Mouse (Mus musculus) embryonic facial prominence, embryonic 12.5 days (tissue): ENCODE data around the gene Lmcd1. TPM values are rescaled to one million over a fixed set of nuclear protein-coding genes. Genes with fewer than 3 reads are reported as not detected.
A peak's percentile ranks its signal among the peaks of the same experiment; 100 is the strongest.

ENCODE experiments used
- ATAC-seq: fragments of 200-750 bp; cut with Nextera tagmentation; 2 replicates; pipeline ENCODE4 v1.8.0; 2017; ENCODE audit not compliant: insufficient number of reproducible peaks, insufficient read depth, low FRiP score, low TSS enrichment
- H3K27ac ChIP-seq: fragments of 300-500 bp; sonication (generic); 2 replicates; pipeline ENCODE4 v1.5.1; 2016; ENCODE audit warnings: mild to moderate bottlenecking
- H3K27me3 ChIP-seq: fragments of 300-500 bp; sonication (generic); 2 replicates; pipeline ENCODE4 v1.6.1; 2016; ENCODE audit warnings: mild to moderate bottlenecking, moderate library complexity
- H3K36me3 ChIP-seq: fragments of 300-500 bp; sonication (generic); 2 replicates; pipeline ENCODE4 v1.6.1; 2016; ENCODE audit warnings: mild to moderate bottlenecking
- H3K4me1 ChIP-seq: fragments of 300-500 bp; sonication (generic); 2 replicates; pipeline ENCODE4 v1.6.1; 2016
- H3K4me2 ChIP-seq: fragments of 300-500 bp; sonication (generic); replicated peaks from 2 replicates; pipeline ENCODE4 v1.6.1; 2016; ENCODE audit warnings: mild to moderate bottlenecking, moderate library complexity
- H3K4me3 ChIP-seq: fragments of 300-500 bp; sonication (generic); 2 replicates; pipeline ENCODE4 v1.5.1; 2016; ENCODE audit warnings: mild to moderate bottlenecking
- H3K9ac ChIP-seq: fragments of 300-500 bp; sonication (generic); 2 replicates; pipeline ENCODE4 v1.6.1; 2016; ENCODE audit warnings: mild to moderate bottlenecking, moderate library complexity
- H3K9me3 ChIP-seq: fragments of 300-500 bp; sonication (generic); 2 replicates; pipeline ENCODE4 v1.6.1; 2016; ENCODE audit warnings: mild to moderate bottlenecking, moderate library complexity
- WGBS: fragments of 180-500 bp; shearing (Covaris S2); methylation state at CpG from one replicate; pipeline ENCODE4 v1.1.7; 2016; 5-methylcytosine and 5-hydroxymethylcytosine counted together
- polyA plus RNA-seq: library from polyadenylated mRNA; unstranded; fragments of >200 nt; fragmentation: Nextera tagmentation; extraction: Ambion mirVana; gene quantifications from 2 replicates; pipeline ENCODE4 v1.2.1, GENCODE M21; 2016

Lmcd1 gene
- polyA plus RNA-seq, 1 experiment from 2014 or later: 20.4 TPM

- no peak overlapping the region for H3K9ac ChIP-seq
- H3K4me3 ChIP-seq: no peak overlapping the region
- 84% methylated on average over 5 of the region's 5 CpGs for WGBS
- H3K36me3 ChIP-seq: no peaks in the 10 kb centered on the region
- no peak overlapping the region for H3K27ac ChIP-seq
- H3K9me3 ChIP-seq: no peaks in the 10 kb centered on the region
- H3K4me2 ChIP-seq: no peak overlapping the region
- no peaks in the 10 kb centered on the region for H3K4me1 ChIP-seq
- no peak for ATAC-seq
- H3K27me3 ChIP-seq: no peaks in the 10 kb centered on the region
These were observed 49.4 kb downstream of the Lmcd1 start for GRCm38 (mm10) chr6:112322916-112323315.

- Histone ChIP-seq H3K4me2 (no peak overlapping the region), H3K36me3 (no peaks in the 10 kb centered on the region), H3K27ac (no peak overlapping the region), H3K9ac (no peak overlapping the region), H3K4me3 (no peak overlapping the region), H3K4me1 (no peaks in the 10 kb centered on the region), H3K27me3 (no peaks in the 10 kb centered on the region), H3K9me3 (no peaks in the 10 kb centered on the region)
- 94% methylated on average over 3 of the region's 3 CpGs for WGBS
- ATAC-seq: no peak
These were observed 51.7 kb downstream of the Lmcd1 start for GRCm38 (mm10) chr6:112325213-112325612.

- Histone ChIP-seq H3K36me3 (no peaks in the 10 kb centered on the region), H3K9me3 (no peaks in the 10 kb centered on the region), H3K27me3 (no peaks in the 10 kb centered on the region), H3K4me3 (no peak overlapping the region), H3K4me2 (no peak overlapping the region), H3K9ac (no peak overlapping the region), H3K27ac (no peak overlapping the region), H3K4me1 (no peaks in the 10 kb centered on the region)
- ATAC-seq: no peak
- WGBS: 80% methylated on average over 5 of the region's 5 CpGs
These were observed 54.2 kb downstream of the Lmcd1 start for GRCm38 (mm10) chr6:112327793-112328192.

- H3K9me3 ChIP-seq: no peaks in the 10 kb centered on the region
- no peaks in the 10 kb centered on the region for H3K27me3 ChIP-seq
- H3K4me3 ChIP-seq: no peak overlapping the region
- H3K4me1 ChIP-seq: no peaks in the 10 kb centered on the region
- H3K36me3 ChIP-seq: no peaks in the 10 kb centered on the region
- ATAC-seq: no peak
- 85% methylated on average over 5 of the region's 5 CpGs for WGBS
- H3K4me2 ChIP-seq: no peak overlapping the region
- H3K9ac ChIP-seq: no peak overlapping the region
- no peak overlapping the region for H3K27ac ChIP-seq
These were observed 57.1 kb downstream of the Lmcd1 start for GRCm38 (mm10) chr6:112330520-112331222.

- 83% methylated on average over 6 of the region's 6 CpGs for WGBS
- no peak for ATAC-seq
- Histone ChIP-seq H3K36me3 (no peaks in the 10 kb centered on the region), H3K9ac (no peak overlapping the region), H3K27me3 (no peaks in the 10 kb centered on the region), H3K4me2 (no peak overlapping the region), H3K4me1 (no peaks in the 10 kb centered on the region), H3K9me3 (no peaks in the 10 kb centered on the region), H3K4me3 (no peak overlapping the region), H3K27ac (no peak overlapping the region)
These were observed 57.7 kb downstream of the Lmcd1 start for GRCm38 (mm10) chr6:112331223-112331598.

GRCm38 (mm10) chr6:112333930-112334329 is 60.4 kb downstream of the Lmcd1 start:
- 85% methylated on average over 5 of the region's 5 CpGs for WGBS
- H3K4me1 ChIP-seq: no peaks in the 10 kb centered on the region
- H3K4me3 ChIP-seq: no peak overlapping the region
- no peak for ATAC-seq
- no peak overlapping the region for H3K4me2 ChIP-seq
- no peak overlapping the region for H3K9ac ChIP-seq
- no peaks in the 10 kb centered on the region for H3K9me3 ChIP-seq
- no peaks in the 10 kb centered on the region for H3K27me3 ChIP-seq
- H3K36me3 ChIP-seq: no peaks in the 10 kb centered on the region
- H3K27ac ChIP-seq: no peak overlapping the region

DNA sequence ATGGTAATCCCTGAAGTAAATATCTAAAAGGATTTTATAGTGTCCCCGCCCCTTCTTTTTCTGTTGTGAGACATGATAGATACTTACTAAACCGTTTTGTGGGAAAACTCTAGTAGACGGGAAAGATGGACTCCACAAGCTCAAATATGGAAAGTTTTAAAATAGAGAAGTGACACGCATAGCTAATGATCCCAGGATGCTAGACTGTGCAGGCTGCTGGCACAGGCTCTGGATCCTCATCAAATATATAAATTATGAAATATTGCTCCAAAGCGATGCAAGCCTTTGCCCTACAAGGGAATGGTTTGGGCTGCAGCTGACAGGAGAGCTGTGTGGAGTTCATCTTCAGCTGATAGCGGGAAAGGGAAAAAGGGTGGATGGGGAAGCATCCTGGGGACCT is 64.1 kb downstream of the Lmcd1 start:
- no peak overlapping the region for H3K4me2 ChIP-seq
- no peaks in the 10 kb centered on the region for H3K27me3 ChIP-seq
- H3K4me3 ChIP-seq: no peak overlapping the region
- no peak for ATAC-seq
- H3K9ac ChIP-seq: no peak overlapping the region
- no peak overlapping the region for H3K27ac ChIP-seq
- no peaks in the 10 kb centered on the region for H3K9me3 ChIP-seq
- WGBS: 81% methylated on average over 6 of the region's 6 CpGs
- no peaks in the 10 kb centered on the region for H3K36me3 ChIP-seq
- no peaks in the 10 kb centered on the region for H3K4me1 ChIP-seq

GRCm38 (mm10) chr6:112339016-112339415 is 65.5 kb downstream of the Lmcd1 start:
- no peak overlapping the region for H3K4me2 ChIP-seq
- no peak for ATAC-seq
- H3K27ac ChIP-seq: no peak overlapping the region
- H3K27me3 ChIP-seq: no peaks in the 10 kb centered on the region
- no peaks in the 10 kb centered on the region for H3K4me1 ChIP-seq
- H3K9ac ChIP-seq: no peak overlapping the region
- H3K9me3 ChIP-seq: no peaks in the 10 kb centered on the region
- no peaks in the 10 kb centered on the region for H3K36me3 ChIP-seq
- no peak overlapping the region for H3K4me3 ChIP-seq
- WGBS: 80% methylated on average over 4 of the region's 4 CpGs

DNA sequence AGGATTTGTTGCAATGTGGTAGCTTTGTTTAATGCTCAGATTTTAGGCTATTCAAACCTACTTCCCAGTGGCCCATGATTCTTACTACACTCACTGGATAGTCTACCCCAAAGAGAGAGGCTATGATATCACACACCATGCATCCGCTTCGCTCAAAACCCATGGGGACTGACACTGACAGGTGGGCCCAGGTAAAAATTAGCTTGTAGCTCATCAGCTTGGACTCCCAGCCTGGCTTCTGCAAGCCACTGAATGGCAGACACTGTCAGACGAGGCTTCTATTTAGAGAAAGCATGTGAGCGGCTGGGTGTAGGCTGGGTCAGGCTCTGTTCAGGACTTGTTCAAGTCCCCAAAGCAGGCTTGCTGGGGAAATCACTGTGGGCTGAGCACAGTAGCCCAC is 76.9 kb downstream of the Lmcd1 start:
- ATAC-seq: no peak
- H3K36me3 ChIP-seq: no peaks in the 10 kb centered on the region
- H3K4me2 ChIP-seq: no peak overlapping the region
- H3K27ac ChIP-seq: no peak overlapping the region
- WGBS: 90% methylated on average over 4 of the region's 4 CpGs
- H3K4me3 ChIP-seq: no peak overlapping the region
- no peaks in the 10 kb centered on the region for H3K4me1 ChIP-seq
- no peaks in the 10 kb centered on the region for H3K27me3 ChIP-seq
- H3K9me3 ChIP-seq: no peaks in the 10 kb centered on the region
- H3K9ac ChIP-seq: no peak overlapping the region

DNA sequence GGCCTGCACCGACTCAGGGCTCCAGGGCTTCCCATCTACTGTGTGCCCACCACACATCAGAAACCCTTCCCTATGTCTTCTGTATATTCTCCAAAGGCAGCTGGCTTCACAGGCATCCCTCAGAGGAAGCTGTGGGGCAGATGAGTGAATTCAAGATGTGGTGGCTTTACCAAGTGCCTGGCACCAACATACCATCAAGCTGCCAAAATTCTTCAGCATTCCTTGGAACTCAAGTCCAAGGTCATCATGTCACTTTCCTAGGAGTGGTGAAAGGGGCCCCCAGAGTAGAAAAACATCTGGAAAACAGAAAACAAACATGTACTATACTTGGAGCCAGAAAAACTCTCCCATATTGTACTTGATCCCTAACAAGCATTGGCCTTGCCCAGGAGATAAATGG is 85.8 kb downstream of the Lmcd1 start:
- no peak for ATAC-seq
- Histone ChIP-seq H3K27ac (no peak overlapping the region), H3K9ac (no peak overlapping the region), H3K9me3 (no peaks in the 10 kb centered on the region), H3K4me3 (no peak overlapping the region), H3K4me2 (no peak overlapping the region), H3K36me3 (no peaks in the 10 kb centered on the region), H3K4me1 (no peaks in the 10 kb centered on the region), H3K27me3 (no peaks in the 10 kb centered on the region)
- WGBS: 91% methylated on average over 1 of the region's 1 CpGs

GRCm38 (mm10) chr6:112360676-112361075 is 87.1 kb downstream of the Lmcd1 start:
- Histone ChIP-seq H3K27ac (no peak overlapping the region), H3K36me3 (no peaks in the 10 kb centered on the region), H3K4me3 (no peak overlapping the region), H3K4me1 (no peaks in the 10 kb centered on the region), H3K9ac (no peak overlapping the region), H3K27me3 (no peaks in the 10 kb centered on the region), H3K9me3 (no peaks in the 10 kb centered on the region), H3K4me2 (no peak overlapping the region)
- 79% methylated on average over 8 of the region's 8 CpGs for whole genome bisulfite sequencing
- ATAC-seq: 0 out of 2 replicates have a peak, but pooled peaks have one; percentile 18

GRCm38 (mm10) chr6:112362349-112362958 is 88.9 kb downstream of the Lmcd1 start:
- Histone ChIP-seq H3K36me3 (no peaks in the 10 kb centered on the region), H3K9me3 (no peaks in the 10 kb centered on the region), H3K4me1 (no peaks in the 10 kb centered on the region), H3K9ac (no peak overlapping the region), H3K27ac (no peak overlapping the region), H3K27me3 (no peaks in the 10 kb centered on the region), H3K4me3 (no peak overlapping the region), H3K4me2 (no peak overlapping the region)
- WGBS: 42% methylated on average over 6 of the region's 6 CpGs
- ATAC-seq: peak; percentile 45; the same call in 1 of the 2 replicates
